Mouse (Mus musculus) naive thymus-derived CD4-positive, alpha-beta T cell, adult 2 months (primary cell): ENCODE measurements at regions not wholly inside any gene's neighbourhood (a gene's known extent, or its start where the extent isn't known, plus 50 kb on each side); places are given as distances from the start of the nearest gene placed in this dataset.
A peak's percentile ranks its signal among the peaks of the same experiment; 100 is the strongest.
"Not testable (repeated sequence)": the region's sequence is repeated elsewhere in the genome, so short reads cannot be mapped to it uniquely, and the experiment has no call there.

ENCODE experiments used
- DNase-seq: peaks from one replicate; pipeline ENCODE4 v3.0.0-alpha.2; 2011; ENCODE audit warnings: low read depth

DNA sequence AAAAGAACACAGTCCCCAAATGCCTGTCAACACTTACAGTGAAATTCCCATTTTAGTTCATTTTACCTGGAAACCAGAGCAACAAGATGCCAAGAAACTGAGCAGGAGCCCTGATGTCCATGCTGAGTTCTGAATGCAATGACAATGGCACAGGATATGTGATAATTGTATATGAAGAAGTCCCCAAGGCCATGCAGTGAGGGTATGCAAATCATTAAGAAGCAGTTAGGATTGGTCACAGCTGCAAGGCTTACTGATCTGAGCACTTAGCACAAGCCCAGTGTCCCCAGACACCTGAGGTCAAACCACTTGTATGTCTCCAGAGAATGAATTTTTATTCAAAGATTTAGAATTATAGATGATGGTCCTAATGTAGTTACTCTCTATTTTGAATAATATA lies 419.0 kb upstream of the Tacstd2 start:
- not testable (repeated sequence) for DNase-seq

DNA sequence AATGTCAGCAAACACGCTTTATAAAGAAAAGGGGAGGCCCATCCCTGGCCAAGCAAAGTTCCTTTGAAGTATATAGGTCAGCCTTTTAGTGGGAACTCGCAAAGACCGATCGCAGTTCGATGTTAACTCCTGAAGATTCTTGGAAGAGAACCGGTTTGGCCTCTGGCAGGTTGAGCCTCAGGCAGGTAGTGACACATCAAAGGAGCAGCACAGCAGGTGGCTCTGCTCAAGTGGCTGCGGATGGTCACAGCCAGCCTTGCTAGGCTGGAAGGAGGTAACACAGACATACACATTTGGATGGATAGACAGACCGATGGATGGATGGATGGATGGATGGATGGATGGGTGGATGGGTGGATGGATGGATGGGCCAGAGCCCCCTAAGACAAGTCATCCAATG lies 395.9 kb upstream of the Tacstd2 start:
- not testable (repeated sequence) for DNase-seq

DNA sequence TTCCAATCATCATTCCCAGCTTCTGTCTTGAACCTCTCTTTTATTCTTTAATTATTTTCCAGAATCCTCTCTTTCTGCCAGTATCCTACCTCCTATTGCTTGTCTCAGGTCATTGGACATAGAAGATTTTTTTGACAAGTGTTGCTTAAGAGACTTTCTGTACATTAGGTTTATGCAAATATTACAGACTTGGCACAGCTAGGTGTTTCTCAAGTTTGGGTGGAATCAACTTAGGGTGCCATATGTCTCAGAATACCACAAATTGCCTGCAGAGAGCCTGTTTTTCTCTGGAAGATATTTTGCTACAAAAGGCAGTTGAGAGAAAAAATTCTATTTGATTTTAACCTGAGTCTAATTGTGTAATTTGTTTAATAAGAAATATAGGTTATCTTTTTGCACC lies 386.9 kb upstream of the Tacstd2 start:
- no peak for DNase-seq

DNA sequence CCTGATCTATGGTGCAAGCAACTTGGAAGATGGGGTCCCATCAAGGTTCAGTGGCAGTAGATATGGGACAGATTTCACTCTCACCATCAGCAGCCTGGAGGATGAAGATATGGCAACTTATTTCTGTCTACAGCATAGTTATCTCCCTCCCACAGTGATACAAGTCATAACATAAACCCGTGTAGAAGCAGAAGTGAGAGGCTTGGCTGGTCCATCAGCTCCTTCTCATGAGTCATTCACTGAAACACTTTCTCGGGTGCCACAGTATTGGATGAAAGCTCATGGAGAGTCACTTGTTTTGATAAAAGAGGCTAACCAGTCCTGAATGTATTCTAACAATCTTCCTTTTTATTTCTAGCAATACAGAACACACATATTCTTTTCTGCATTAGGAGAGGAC lies 378.3 kb upstream of the Tacstd2 start:
- no peak for DNase-seq

DNA sequence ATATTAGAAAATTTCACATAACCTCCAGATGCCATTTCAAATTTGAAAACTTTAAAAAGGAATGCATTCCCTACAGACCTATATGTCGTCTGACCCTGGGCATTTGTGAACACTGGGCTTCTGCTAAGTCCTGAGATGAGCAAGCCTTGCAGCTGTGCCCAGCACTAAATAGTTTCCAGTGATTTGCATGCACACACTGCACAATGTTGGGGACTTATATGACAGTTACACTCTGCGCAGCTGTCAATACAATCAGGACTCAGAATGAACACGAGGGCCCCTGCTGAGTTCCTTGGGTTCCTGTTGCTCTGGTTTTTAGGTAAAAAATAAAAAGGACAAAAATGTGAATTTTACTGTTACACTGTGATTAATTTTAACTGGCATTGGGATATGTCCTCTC lies 377.7 kb upstream of the Tacstd2 start:
- no peak for DNase-seq

DNA sequence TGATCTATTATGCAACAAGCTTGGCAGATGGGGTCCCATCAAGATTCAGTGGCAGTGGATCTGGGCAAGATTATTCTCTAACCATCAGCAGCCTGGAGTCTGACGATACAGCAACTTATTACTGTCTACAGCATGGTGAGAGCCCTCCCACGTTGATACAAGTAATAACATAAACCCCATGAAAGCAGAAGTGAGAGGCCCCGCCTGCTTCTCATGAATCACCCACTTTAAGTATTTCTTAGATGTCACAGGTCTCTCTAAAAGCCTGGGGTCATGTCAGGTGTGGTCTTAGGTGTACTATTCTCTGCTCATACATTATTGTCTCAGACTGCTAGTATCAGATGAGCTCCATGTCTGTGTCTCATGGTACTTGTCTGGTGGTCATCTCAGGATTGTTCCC lies 360.9 kb upstream of the Tacstd2 start:
- DNase-seq, result no peak

DNA sequence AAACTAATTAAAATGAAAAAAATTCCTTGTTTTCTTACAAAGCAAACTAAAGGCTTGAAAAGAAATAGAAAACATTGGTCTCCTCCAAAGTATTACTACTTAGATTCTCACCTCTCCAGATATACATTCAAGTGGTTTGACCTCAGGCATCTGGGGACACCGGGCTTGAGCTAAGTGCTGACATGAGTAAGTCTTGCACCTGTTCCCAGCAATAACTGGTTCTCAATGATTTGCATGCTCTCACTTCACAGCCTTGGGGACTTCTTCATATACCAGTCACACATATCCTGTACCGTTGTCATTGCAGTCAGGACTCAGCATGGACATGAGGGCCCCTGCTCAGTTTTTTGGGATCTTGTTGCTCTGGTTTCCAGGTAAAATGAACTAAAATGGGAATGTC lies 360.3 kb upstream of the Tacstd2 start:
- no peak for DNase-seq

DNA sequence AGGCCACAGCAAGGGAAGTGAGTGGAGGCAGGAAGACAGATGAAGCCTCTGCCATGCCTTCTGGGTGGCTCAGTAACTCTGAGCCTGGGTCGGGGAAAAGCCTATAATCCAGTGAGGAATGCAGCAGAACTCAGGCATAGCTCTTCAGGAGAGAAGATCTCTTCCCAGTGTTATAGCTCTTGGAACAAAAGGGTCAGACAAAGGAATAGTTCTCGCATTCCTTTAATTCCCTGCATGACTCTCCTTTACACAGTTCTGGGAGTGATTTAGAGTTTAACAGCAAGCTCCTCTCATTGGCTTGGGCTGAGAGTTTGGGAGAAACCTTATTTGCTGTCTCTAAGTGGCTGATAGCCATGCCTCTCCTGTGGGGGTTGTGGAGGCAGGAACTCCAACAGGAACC lies 352.0 kb upstream of the Tacstd2 start:
- no peak for DNase-seq

DNA sequence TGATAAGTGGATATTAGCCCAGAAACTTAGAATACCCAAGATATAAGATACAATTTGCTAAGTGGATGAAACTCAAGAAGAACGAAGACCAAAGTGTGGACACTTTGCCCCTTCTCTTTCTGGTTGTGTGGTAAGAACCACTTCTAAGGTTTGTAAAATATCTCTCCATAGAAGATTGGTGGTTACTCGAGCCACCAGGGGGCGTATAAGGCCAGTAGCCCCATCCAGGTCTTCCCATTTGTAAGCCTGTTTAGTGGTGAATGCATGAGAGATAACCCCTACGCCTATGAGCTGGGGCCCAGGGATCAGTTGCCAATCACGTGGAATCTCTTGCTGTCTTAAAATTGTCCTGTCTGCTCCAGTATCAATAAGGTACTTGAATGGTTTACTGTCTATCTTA lies 349.3 kb upstream of the Tacstd2 start:
- no peak for DNase-seq

DNA sequence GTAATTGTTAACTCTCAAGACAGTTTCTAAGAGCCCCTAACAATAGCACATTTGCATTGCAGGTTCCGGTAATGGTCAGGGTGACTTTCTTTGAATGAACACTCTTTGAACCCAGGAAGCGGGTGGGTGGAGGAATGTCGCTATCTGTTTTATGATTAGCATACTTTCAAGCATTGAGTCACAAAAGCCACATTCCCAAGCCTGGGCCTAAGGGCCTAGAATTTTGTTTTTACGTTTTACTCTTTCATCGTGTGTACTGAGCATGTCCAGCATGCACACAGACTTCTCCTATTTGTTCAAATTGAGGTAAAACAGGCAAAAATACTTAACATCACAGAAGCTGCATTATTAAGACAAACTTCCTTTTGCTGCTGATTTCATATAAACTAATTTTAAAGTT lies 345.9 kb upstream of the Tacstd2 start:
- not testable (repeated sequence) for DNase-seq

DNA sequence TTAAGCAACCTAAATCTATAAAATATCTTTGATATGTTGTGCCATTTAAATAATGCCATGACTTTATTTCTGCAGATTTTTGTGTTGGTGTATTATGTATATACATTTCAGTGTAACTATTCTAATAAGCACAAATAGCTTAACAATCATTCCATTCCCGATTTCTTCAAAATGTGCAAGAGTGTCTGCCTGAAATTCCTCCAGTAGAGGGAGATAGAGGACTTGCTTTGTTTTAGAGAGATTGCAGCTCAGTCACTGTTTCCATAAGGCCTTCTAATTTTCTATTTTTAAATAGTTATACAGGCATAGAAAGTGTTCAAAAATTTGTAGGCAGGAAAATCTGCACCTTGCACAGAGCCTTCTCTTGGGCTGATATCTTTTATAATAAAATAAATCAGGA lies 322.3 kb upstream of the Tacstd2 start:
- DNase-seq, result not testable (repeated sequence)

DNA sequence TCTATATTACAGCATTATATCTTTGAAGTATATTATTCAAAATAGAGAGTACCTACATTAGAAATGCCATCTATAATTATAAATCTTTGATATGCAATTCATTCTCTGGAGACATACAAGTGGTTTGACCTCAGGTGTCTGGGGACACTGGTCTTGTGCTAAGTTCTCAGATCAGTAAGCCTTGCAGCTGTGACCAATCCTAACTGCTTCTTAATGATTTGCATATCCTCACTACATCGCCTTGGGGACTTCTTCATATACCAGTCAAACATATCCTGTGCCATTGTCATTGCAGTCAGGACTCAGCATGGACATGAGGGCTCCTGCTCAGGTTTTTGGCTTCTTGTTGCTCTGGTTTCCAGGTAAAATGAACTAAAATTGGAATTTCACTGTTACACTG lies 303.9 kb upstream of the Tacstd2 start:
- not testable (repeated sequence) for DNase-seq

DNA sequence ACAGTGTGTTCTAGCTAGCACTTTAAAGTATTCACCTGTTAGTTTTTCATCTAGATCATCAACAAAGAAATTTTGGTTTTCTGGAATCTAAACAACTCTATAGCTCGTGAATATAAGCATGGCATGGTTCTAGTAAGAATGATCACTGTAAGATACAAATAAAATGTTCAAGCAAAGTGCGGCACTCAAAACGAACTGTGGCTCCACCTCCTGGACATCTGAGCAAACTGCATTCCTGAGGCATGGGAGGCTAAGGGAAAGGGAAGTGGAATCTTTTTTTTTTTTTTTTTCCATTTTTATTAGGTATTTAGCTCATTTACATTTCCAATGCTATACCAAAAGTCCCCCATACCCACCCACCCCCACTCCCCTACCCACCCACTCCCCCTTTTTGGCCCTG lies 276.9 kb upstream of the Tacstd2 start:
- peak; percentile 15 for DNase-seq

DNA sequence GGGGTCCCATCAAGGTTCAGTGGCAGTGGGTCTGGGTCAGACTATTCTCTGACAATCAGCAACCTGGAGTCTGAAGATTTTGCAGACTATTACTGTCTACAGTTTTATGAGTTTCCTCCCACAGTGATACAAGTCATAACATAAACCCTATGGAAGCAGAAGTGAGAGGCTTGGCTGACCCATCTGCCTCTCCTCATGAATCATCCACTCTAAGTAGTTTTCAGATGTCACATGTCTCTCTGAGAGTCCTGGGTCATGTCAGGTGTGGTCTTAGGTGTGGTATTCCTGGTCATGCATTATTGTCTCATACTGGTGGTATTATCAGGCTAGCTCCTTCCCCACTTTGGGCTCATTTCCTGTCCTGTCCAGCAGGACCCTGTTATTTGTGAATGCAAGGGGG lies 255.8 kb upstream of the Tacstd2 start:
- no peak for DNase-seq

DNA sequence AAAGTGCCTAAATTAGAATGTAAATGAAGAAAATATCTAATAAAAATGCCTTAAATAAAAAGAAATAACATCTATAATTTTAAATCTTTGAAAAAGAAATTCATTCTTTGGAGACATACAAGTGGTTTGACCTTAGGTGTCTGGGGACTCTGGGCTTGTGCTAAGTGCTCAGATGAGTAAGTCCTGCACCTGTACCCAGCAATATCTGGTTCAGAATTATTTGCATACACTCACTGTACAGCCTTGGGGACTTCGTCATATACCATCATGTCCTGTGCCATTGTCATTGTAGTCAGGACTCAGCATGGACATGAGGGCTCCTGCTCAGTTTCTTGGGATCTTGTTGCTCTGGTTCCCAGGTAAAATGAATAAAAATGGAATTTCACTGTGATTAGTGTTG lies 255.1 kb upstream of the Tacstd2 start:
- no peak for DNase-seq

DNA sequence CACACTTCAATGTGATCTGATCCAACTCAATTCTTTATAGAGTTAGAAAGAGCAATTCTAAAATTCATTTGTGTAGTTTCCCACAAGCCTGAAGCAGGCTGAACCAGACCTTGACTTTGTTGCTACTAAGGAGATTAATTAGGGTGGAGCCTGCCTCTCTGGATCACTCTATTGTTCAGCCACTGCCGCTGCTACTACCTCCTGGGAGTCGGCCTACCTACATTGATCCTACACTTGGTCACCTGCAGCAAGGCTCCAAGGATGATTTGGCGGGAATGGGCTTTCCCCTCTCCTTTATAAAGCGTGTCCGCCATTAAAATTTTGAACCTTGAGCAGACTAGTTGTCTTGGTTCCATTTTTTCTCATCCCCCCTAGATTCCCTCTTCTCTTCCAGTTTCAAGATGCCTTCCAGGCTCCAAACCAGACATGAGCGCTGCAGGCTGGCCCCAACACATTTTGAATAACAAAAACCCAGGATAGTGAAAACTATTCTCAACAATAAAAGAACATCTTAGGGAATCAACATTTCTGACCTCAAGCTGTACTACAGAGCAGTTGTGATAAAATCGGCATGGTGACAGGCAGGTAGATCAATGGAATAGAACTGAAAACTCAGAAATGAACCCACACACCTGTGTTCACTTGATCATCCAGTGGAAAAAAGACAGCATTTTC lies 251.6 kb upstream of the Tacstd2 start:
- no peak for DNase-seq

DNA sequence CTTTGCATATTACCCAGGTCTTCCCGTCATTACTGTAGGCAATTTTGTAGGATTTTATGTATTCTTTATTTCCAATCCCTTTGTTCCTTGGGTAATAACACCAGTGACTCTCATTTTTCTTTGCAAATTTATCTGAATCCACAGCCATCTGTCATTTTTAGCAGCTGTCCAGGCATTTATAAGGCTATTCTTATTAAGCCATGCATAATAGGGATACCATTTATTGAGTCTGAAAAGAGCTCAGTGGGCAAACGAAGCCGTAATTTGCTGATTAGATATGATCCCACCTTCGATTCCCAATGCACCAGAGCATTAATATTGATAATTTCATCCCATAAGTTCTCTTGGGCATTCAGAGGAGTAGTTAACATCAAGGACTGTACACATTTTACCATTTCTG lies 243.3 kb upstream of the Tacstd2 start:
- DNase-seq, result no peak

DNA sequence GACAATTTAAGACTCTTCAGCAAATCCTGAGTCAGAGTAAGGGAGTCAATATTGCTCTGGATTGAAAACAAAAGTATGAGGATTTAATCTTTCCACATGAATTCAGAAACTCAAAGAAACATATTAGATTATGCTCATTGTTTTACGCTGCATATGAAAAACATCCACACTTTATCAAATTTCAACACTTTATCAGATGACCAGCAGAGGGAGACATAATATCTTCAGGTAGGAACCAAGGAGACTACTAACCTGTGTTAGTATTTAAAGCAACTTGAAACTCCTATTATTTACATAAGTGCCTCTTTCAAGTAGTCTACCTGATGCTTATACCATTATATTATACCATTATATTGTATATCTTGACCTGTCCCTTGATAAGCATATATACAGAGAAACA lies 218.5 kb upstream of the Tacstd2 start:
- not testable (repeated sequence) for DNase-seq

DNA sequence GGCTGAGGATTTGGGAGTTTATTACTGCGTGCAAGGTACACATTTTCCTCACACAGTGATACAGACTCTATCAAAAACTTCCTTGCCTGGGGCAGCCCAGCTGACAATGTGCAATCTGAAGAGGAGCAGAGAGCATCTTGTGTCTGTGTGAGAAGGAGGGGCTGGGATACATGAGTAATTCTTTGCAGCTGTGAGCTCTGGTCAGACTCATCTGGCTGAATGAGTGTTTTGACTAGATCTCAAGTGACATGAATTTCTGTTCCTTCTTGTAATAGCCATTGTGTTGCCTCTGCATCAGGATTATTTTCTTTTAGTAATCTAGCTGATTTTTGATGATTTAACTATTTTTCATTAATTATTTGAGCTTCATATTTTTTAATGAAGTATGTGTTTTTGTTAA lies 190.0 kb upstream of the Tacstd2 start:
- DNase-seq, result no peak

DNA sequence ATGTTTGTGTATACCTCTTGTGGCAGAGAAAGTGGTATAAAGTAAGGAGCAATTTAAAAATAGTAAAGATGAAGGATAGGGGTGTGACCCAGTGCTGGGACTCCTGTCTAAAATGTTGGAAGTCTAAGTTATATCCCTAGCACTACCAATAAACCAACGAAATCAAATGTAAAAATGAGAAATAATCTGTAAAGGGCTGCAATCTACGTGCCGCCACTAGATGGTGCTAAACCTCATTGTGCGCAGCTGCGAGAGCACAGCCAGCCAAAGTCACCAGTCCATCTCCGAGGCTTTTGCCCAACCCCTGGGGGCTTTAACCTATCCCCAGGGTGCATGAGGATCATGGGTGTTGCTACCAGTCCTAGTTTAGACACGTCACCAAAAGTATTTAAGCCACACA lies 163.4 kb upstream of the Tacstd2 start:
- peak; percentile 10 for DNase-seq

DNA sequence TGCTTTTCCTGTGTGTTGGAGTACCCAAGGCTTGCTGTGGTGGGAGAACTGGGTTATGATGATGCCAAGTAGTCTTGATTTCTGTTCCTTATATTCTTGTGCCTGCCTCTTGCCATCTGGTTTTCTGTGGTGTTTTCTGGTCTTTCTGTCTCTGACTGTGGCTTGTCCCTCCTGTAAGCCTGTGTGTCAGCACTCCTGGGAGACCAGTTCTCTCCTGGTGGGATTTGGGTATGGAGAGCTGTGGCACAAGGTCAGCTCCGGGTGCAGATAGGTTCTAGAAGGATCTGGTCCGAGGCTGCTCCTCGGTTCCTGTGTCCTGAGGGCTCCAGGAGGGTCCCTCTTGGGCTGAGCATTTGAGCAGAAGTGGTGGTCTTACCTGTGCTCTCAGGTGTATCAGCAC lies 155.4 kb upstream of the Tacstd2 start:
- not testable (repeated sequence) for DNase-seq

DNA sequence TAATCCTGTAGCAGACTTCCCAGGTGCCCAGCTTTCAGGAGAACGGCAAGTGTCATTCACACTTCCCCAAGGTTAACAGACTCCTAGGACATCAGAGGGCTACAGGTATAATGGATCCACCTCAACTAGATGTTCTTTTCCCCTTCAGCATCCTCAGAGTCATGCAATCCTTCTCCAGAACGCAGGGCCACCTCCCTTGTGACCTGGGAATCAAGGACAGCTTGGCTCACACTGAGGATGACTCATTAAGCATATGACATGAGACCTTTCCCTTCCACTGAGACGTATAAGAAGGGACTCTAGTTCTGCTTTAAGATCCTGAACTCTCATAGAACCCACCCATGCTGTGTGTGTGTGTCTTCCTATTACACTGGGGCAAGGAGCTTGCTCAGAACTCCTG lies 147.5 kb upstream of the Tacstd2 start:
- DNase-seq, result not testable (repeated sequence)

DNA sequence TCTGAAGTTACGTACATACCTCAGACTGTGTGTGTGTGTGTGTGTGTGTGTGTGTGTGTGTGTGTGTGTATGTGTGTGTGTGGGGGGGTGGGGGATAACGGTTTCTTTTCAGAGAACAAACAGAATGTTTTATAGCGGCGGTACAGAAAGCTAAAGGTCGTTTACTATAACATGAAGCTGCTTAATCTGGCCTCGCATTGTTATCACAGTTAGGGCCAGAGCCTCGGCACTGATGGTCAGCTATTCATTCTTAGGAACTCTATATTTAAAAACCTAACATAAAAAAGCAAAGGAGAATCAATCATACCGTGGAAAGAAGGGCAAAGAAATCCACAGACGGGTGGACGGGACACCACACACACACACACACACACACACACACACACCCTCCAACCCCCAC lies 146.0 kb upstream of the Tacstd2 start:
- DNase-seq, result not testable (repeated sequence)

DNA sequence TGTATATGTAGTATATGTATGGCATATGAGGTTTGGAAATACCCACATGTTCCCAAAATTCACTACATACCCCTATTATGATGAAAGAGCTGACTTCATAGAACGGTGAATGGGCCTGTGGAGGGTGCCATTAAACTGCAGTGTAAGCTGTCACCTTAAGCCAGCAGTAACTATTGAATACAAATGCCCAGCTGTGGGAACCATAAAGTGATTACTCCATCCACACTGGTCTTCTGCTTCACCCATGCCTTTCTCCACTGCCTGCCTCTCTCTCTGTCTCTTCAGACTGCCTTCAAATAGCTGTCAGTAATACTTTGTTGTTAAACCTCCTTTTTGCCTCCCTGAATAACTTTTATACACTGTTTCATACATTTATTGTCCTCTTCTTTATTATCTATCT lies 143.5 kb upstream of the Tacstd2 start:
- not testable (repeated sequence) for DNase-seq

DNA sequence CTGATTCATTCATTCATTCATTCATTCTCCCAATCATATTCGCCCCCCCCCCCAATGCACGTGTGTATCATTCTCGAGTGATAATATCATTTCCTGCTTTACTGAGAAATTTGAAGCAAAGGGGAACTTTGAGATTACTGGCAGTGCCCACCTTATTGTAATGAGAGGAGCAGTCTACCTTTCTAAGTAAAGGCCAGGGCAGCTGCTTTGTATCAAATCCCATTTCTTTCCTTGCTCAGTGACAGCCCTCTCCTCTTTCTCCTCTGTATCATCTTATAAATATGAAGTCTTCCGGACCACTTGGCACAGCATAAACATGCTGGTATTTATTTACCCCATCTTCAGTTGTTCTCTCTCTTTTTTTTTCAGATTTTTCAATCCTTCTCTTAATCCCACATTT lies 139.1 kb upstream of the Tacstd2 start:
- not testable (repeated sequence) for DNase-seq
